Mouse (Mus musculus) ovary, adult 18-20 months (tissue): ENCODE data around the gene Mettl16.

Experiments
- DNase-seq: peaks from one replicate; pipeline ENCODE4 v3.0.0; 2022; ENCODE audit warnings: low spot score, mixed read lengths

The Mettl16 gene

DNA sequence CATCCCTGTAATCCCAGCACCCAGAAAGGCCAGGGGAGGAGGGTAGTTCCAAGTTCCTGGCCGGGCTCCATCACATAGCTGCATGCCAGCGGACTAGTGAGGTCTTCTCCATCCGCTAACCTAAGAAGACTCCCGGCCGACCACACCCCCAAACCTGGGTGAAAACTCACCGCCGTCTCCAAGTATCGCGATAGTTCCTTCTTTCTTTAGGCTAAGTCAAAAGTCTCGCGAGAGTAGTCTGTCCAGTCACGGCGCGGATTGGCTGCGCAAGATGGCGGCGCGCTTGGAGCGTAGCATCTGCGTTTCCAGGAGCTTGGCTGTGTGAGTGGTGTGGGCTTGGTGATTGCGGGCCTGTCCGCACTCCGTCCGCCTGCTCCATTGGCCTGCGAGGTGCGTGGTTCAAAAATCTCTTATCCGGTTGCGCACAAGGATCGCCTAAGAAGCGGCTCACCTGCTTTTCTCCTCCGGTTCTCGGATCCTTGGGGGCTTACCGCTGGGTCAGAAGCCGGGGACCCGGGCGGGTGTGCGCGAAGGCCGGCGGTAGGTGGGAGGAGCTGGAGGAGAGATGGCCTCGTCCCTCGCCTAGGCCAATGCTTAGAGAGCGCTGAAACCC, at the start of gene Mettl16:
Gene Mettl16 (plus strand): TSS at position 236 of the 613 bp plus-strand sequence.
- DNase-seq = peak; percentile 92

DNA sequence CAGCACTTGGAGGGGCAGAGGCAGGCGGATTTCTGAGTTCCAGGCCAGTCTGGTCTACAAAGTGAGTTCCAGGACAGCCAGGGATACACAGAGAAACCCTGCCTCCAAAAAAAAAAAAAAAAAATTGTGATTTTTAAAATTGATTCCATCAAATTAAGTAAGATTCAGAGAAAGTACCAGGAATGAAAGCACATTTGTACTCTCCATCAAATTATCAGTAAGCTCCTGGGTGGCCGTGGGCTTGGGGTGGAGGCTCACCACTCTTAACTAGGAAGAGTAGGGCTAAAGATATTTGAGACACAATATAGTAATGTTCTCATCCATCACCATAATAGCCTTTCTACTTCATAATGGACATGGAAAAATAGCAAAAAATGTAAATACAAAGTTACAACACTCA, 49.5 kb upstream of the Mettl16 start:
- DNase-seq = no peak

DNA sequence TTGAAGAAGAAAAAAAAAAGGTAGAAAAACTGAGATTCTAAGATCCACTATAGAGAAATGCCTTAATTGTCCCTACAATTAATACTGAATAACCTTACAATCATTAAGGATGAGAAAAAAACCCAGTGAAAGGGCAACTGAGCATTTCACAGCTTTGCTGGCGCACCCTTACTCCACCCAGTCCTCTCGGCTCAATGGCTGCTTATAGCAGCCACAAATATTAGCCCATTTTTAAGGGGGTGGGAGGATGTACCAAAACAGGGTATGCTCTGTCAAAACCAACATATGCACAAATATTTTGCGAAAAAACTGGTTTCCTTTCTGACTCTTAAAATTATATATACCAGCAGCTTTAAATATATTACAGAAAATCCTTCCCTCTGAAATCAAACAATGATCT, 48.7 kb upstream of the Mettl16 start:
- DNase-seq = no peak

DNA sequence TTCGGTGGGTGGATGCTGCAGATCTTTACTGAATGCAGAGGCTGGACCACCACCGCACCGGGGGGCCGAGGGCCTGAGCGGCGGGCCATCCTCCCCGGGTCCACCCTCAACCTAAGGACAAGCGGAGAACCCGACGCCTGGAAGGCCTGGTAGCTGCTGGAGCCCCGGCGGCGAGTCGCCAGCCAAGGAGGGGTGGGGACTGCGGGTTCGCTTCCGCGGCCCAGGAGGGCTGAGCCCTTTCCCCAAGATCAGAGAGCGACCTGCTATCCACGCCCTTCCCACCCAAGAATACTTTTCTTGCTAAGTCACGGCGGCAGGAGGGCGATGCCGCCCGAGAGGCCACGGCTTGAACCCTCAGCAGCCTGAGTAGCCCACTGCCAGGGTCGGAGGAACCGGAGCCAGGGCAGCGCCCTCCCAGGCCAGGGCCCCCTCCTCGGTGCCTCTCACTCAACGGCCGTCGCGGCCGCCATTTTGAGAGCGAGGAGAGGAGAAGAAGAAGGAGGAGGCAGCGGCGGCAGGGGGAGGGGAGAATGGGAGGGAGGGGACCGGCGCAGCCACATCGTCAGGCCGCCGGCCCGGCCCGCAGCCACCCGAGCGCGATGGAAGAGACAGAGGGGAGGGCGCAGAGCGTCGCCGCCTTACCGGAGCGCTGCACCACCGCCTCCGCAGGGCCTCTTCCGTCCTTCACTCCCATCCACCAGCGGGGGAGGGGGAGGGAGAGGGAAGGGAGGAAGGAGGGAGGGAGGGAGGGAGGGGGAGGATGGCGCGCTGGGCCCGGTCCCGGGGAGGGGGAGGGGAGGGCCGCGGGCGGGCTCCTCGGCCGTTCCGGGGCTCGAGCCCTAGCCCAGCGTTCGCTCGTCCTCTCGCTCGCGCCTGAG, 47.0 kb upstream of the Mettl16 start:
- DNase-seq = peak; percentile 71

DNA sequence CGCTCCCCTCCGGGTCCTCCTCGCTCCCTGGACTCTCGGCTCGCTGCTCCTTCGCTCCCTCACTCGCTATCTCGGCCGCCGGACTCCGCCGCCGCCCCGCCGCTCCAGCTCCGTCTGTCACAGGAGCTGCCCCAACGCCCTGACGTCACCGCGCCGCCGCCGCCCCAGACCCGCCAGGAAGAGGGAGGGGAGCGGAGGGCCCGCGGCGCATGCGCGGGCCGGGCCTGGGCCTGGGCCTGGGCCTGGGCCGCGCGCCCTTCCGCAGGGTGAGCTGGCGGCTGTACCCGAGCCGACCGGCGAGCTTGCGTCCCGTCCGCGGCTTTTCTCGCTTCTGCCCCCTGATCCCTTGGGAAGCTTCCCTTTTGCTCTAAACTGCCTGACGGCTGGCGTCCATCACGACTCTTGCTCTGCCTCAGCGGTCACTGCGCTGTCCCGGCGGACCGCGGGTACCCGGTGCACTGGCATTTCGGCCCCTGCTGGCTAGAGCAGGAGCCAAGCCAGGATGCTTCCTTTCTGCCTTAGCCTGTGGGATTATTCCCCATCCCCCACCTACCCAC, 46.3 kb upstream of the Mettl16 start, which contains the start of gene Pafah1b1:
Gene Pafah1b1 (minus strand): TSS at position 436 of the 557 bp plus-strand sequence.
- peak; percentile 95 for DNase-seq

DNA sequence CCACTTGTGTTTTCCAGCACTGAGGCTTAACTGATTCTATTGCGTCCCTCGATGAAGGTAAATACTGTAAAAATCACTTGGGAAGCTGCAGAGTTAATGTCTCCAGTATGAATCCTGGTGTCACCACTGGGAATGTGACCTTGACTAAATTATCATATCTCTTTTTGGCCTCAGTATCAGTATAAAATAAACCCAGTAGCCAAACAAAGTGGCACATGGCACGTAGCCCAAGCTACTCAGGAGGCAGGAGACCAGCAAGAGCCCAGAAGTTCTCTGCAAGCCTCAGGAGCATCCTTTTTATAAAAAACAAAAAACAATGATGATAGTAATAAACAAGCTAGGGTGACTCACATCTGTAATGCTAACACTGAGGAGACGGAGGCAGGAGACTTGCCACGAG, 45.4 kb upstream of the Mettl16 start:
- DNase-seq = peak; percentile 30

DNA sequence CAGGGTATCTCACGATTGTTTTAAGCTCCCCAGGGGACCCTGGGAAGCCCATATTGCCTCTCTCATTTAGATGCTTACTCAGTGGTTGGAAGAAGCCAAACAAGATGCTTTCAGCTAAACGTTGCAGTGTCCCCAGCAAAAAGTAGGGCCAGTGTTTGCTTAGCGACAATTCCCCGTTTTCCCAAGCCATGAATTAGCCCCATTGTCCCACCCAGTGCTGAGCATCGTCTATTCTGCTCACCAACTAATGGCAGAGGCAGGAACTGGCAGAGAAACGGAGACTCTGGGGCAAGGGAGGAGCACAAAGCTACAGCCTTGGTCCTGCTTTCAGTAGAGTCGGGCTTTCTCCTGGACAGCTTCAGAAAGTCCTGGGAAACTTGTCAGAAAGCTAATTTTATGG, 35.7 kb upstream of the Mettl16 start:
- DNase-seq = no peak

DNA sequence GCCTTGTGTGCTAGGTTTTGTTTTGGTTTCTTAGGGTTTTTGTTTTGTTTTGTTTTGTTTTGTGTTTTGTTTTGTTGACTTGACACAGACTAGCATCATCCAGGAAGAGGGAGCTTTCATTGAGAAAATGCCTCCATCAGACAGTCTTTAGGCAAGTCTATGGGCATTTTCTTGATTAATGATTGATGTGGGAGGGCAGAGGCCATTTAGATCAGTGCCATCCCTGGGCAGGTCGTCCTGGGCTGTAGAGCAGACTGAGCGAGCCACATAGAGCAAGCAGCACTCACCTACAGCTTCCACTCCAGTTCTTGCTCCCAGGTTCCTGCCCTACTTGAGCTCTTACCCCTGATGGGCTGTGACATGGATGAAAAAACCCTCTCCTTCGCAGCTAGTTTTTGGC, 32.8 kb upstream of the Mettl16 start:
- DNase-seq = no peak

DNA sequence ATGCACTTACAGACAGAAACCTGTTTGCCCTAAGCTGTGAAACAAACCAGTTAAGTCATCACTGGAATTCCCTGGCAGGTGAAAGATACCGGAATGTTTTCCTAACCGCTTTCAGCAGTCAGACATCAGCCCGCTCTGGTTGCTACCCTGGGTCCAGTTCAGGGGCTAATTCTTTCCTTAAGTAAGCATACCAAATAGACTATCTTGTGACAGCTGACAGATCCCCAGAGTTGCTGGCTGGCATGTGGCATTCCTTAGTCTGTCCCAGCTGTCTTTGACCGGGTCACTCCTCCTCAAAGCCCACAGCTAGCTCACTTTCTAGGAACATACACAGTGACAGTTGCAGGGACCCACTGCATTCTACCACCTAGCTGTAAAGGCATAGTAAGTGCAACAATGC, 22.6 kb upstream of the Mettl16 start:
- DNase-seq = no peak

DNA sequence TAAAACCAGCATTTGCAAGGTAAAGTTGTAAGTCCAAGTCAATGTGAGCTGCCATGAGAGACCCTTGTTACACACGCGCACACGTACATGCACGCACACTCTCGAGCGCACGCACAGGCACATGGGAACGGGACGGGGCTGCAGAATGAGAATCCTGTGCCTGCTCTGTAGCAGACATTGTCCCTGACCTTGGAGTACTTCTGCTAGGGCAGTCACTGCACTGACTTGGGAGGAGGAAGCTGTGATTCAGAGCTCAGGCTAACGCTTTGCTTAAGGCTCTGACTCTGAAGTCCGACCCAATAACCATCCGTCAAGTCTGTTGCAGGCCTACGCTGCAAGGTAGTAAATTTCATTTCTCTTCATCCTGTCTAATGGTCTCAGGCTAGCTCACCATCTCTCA, 21.4 kb upstream of the Mettl16 start:
- DNase-seq = no peak

DNA sequence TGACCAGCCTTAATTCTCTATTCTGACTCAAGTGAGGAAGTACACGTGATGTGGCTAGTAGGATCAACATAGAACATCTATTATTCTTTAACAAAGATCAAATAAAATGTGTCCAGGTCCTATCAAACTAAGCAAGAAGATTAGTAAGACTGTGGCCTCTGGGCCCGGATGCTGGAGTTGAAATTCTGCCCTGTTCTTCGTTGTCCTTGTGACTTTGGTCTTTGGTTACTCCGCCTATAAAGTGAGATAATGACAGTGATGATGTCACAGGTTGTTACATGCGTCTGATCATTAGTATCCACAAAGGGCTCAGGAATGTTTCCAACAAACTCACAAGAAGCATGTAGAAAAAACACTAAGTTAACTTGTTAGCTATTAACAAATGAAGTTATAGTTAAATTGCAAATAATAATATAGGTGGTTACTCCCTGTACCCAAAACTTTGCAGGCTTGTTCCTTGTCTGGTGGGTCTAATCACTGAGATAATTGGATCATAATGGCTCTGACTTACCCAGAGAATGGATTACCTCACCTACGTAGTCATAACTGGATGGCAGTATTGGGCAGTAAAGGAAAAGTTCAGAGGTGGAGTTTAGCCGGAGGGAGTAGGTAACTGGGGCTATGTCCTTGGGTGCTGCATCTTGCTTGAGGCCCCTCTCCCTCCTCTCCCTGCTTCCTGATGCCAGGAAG, 19.8 kb upstream of the Mettl16 start:
- no peak for DNase-seq

DNA sequence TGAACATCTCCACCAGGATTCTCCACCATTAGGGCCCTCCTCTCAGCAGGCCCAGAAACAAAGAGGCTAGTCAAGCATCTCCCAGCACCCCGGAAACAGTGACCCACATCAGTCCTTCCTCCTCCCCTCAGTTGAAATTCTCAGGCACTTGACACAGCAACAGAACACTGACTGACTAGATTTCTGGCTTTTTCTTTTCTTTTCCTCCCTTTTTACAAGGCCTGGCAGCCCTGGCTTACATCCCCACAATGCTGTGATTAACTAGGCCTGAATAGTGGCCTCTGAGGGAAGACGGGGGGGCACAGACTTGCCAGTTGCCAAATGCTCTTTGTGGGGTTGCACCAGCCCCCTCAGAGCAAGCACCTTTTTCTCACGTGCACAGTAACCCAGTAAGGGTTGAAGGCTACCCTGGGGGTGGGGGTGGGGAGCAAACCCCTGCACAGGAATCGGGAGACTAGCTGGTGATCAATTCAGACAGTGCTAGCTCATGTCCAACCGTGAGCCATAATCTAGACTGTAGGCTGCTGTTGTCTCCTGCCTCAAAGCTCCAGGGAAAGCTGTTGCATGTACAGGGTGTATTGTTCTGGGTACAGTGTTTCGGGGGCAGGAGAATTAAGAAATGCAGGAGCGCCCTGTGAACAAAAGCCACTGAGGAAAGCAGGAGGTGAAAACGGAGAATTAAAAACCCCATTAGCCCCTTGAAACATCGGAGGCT, 19.1 kb upstream of the Mettl16 start:
- DNase-seq = no peak

DNA sequence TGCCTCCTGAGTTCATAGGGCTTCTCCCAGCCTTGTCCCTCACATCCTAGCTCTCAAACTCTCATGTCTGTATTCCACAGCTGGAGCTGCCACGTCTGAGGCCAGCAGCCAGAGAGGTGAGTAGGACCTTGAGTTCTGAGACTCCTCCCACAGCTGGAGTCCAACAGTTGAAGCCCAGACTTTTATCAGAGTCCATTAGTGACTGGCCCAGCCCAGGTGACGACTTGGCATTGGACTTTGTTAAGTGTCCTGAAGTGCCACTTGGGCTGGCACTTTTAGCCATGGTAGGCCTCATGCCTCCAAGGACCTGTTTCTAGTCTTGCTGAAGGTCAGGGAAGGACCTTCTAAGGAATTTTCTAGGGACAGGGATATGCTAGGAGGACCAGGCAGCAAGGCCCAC, 14.0 kb upstream of the Mettl16 start:
- no peak for DNase-seq

DNA sequence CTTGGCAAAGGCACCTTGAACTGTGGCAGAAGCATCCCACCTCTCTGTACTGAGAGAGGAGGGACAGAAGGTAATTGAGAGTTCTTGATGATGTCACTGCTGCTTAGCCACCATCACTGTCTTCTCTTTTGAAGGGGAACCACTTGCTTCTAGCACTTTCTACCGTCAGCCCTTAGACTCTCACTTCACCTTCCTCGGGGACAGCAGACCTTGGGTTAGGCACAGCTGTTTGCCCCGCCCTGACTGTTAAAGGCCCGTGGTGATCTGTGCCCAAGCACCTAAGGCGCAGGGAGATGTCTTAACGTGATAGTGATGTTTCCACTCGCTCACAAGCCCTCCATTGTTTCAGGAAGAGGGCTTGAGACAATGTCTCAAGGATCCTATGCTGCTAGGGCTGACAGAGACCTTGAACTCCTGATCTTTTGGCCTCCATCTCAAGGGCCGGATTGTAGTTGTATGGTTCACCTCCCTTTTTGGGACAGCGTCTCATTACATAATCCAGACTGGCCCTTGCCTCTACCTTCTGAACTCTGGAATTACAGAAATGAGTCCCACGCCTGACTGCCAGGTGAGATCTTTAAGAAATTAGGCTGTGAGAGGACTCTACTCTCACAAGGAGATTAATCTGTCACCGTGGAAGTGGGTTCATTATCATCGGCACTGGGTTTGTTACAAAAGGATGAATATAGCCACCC, 9.5 kb upstream of the Mettl16 start:
- DNase-seq = no peak

DNA sequence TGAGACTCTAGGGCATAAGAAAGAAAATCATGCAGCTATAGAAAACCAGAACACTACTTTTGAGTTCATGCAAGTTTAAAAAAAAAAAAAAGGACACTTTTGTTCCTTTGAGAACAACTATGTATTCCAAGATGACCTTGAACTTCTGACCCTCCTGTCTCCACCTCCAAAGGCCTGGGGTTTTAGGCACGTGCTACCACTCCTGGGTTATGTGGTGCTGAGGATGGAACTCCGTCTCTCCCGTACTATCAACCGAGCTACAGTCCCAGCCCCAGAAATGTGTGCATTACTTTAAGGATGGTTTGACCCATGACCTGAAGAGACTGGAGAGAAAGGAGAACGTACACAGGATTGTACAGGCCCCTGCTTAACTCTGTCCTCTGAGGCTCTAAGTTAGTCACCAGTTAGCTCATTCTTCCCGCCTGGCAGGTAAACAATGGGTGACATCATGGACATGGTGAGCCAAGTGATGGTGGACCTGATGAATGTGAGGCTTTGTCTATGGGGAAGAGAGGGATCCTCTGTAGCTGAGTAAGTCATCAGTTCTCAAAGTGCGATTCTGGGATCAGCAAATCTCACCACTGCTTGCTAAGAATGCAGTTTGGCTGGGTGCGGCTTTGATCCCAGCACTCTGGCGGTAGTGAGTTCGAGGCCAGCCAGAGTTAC, 6.5 kb upstream of the Mettl16 start:
- no peak for DNase-seq

DNA sequence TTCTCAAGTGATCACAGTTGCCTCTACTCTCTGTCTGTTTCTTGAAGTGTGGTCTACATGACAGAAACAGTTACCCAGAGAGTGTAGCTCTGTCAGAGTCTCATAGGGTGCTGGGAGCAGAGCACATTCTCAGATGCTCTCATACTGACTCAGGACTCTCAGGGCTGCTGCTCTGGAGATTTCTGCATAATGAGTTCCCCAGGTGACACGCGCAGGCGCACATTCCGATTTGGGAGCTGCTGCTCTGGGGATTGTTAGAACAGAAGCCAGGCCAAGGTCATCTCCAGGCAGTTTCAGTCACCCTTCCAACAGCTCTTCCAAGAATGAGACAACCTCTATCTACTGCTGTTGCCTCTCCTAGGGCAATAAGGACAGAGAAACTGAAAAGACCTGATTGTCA, 3.2 kb upstream of the Mettl16 start:
- DNase-seq = no peak

DNA sequence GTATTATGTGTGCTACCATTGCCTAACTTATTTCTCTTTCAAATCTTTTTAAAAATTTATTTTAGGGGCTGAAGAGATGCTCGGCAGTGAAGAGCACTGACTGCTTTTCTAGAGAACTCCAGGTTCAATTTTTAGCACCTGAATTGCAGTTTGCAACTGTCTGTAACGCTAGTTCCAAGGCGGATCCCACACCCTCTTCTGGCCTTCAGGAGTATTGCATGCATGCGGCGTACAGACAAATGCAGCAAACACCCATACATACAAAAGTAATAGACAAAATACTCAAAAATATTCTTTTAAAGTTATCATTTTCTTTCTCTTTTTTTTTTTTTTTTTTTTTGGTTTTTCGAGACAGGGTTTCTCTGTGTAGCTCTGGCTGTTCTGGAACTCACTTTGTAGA, 2.6 kb upstream of the Mettl16 start:
- DNase-seq = no peak

DNA sequence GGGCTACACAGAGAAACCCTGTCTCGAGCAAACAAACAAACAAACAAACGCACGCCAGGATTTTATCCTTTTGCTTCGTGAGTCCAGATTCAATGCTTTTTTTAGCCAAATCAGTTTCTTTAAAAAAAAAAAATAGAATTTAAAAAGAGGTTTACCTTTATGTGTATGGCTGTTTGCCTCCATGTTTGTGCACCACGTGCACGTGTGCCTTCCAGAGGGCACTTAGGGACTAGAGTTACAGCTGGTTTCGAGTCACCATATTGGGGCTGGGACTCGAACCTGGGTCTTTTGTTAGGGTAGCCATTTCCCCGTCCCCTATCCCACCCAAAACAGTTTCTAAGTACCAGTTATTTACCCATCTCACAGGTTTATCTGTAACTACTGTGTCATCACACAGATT, 593 bp upstream of the Mettl16 start:
- DNase-seq = no peak

DNA sequence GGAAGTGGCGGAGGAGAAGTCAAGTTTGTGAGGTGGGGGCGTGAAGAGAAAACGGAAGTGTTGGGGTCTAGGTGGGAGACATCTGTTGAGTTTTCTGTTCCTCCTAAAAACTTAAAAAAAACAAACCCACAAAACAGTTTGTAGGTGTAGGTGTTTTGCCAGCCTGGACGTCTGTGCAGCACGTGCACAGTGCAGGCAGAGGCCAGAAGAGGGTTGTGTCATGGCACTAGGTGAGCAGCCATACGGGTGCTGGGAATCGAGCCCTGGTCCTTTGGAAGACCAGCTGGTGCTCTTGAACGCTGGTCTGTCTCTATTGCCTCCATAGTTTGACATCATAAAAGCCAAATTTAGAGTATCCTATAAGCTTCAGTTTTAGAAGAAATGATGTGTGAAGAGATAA, 604 bp downstream of the Mettl16 start:
- no peak for DNase-seq

DNA sequence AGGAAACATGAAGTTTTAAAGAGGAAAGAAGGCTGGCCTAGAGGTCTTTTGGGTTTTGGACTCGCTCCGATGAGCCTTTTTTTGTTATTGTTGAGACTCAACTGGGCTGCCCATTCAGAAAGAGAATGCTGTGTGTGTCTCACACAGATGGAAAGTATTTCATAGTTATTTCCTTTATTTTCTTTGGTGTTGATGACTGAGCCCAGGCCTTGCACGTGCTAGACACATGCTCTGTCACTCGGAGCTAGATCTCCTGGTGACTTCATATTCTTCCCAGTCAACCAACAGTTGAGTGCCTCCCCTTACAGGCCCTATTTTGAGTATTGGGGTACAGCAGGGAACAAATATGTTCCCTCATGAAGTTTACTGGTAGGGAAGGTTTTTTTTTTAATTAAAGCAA, 1.0 kb downstream of the Mettl16 start:
- DNase-seq = no peak

DNA sequence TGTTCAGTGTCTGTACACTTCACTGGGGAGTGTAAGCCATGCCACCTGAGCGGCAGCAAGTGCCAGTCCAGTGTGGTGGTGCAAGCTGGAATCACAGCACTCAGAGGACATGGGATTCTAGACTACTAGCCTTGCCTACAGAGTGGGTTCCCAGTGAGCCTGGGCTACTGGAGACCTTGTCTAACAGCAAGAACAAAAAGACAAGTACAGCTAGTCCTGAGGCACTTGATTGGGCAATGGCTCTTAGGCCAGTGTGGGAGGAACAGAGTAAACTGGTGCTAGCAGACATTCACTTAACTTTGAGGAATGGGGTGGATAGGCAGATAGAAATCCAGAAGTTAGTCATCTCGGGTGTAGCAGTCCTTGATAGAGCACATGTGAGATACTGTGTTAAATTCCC, 1.8 kb downstream of the Mettl16 start:
- DNase-seq = no peak
